Mouse (Mus musculus) intestine, postnatal 0 days (tissue): ENCODE measurements around the gene C87436. TPM values are rescaled to one million over a fixed set of nuclear protein-coding genes. Genes with fewer than 3 reads are reported as not detected.

Experiments used
- ATAC-seq: fragments of 200-750 bp; cut with Nextera tagmentation; 2 replicates; pipeline ENCODE4 v1.8.0; 2017; ENCODE audit warnings: mild to moderate bottlenecking, moderate TSS enrichment, moderate library complexity
- H3K27ac ChIP-seq: fragments of 300-500 bp; sonication (generic); 2 replicates; pipeline ENCODE4 v1.5.1; 2014; ENCODE audit warnings: mild to moderate bottlenecking, low read depth, low read length, moderate library complexity
- H3K27me3 ChIP-seq: fragments of 300-500 bp; sonication (generic); replicated peaks from 2 replicates; pipeline ENCODE4 v1.6.1; 2014; ENCODE audit warnings: low read length, mixed read lengths; ENCODE audit not compliant: control insufficient read depth, insufficient read depth
- H3K36me3 ChIP-seq: fragments of 300-500 bp; sonication (generic); 2 replicates; pipeline ENCODE4 v1.6.1; 2014; ENCODE audit warnings: mild to moderate bottlenecking, moderate library complexity; ENCODE audit not compliant: control insufficient read depth, insufficient read depth
- H3K4me1 ChIP-seq: fragments of 300-500 bp; sonication (generic); replicated peaks from 2 replicates; pipeline ENCODE4 v1.6.1; 2014; ENCODE audit warnings: antibody characterized with exemption, low read length, mixed read lengths; ENCODE audit not compliant: control insufficient read depth, insufficient read depth
- H3K4me2 ChIP-seq: fragments of 300-500 bp; sonication (generic); replicated peaks from 2 replicates; pipeline ENCODE4 v1.6.1; 2014; ENCODE audit warnings: low read depth, mild to moderate bottlenecking, moderate library complexity
- H3K4me3 ChIP-seq: fragments of 300-500 bp; sonication (generic); 2 replicates; pipeline ENCODE4 v1.5.1; 2014; ENCODE audit warnings: low read depth, low read length
- H3K9ac ChIP-seq: fragments of 300-500 bp; sonication (generic); 2 replicates; pipeline ENCODE4 v1.6.1; 2014; ENCODE audit warnings: mild to moderate bottlenecking, low read depth, low read length
- H3K9me3 ChIP-seq: fragments of 300-500 bp; sonication (generic); 2 replicates; pipeline ENCODE4 v1.6.1; 2016; ENCODE audit warnings: mixed run types; ENCODE audit not compliant: control insufficient read depth
- CTCF ChIP-seq: sonication (generic); IDR thresholded peaks from 2 replicates; pipeline ENCODE4 v1.5.1; 2016; ENCODE audit warnings: low read depth, mild to moderate bottlenecking, control low read depth, antibody characterized with exemption, moderate library complexity
- WGBS: fragments of 180-500 bp; shearing (Covaris S2); extraction: QIAGEN DNeasy Blood & Tissue Kit; methylation state at CpG from one replicate; pipeline ENCODE4 v1.1.7; 2014; 5-methylcytosine and 5-hydroxymethylcytosine counted together
- polyA plus RNA-seq: library from polyadenylated mRNA; unstranded; fragments of >200 nt; fragmentation: Nextera tagmentation; extraction: Ambion mirVana; gene quantifications from 2 replicates; pipeline ENCODE4 v1.2.1, GENCODE M21; 2015

Gene C87436
- polyA plus RNA-seq, 1 experiment from 2014 or later = 12.8 TPM

GRCm38 (mm10) chr6:86402681-86403607, 35.2 kb upstream of the C87436 start:
- peak overlapping the region; percentile 69 for H3K4me2 ChIP-seq
- H3K4me3 ChIP-seq = peak overlapping the region; percentile 93
- no peak for ATAC-seq
- no peaks in the 10 kb centered on the region for H3K27me3 ChIP-seq
- no peak for TF ChIP-seq CTCF
- 0 out of 2 replicates have a peak, but pooled peaks cover 3% of the 10 kb centered on the region for H3K4me1 ChIP-seq
- H3K9ac ChIP-seq = no peak overlapping the region
- WGBS = 39% methylated on average over 12 of the region's 12 CpGs
- no peak overlapping the region for H3K27ac ChIP-seq
- H3K36me3 ChIP-seq = no peaks in the 10 kb centered on the region
- no peaks in the 10 kb centered on the region for H3K9me3 ChIP-seq

- H3K4me2 ChIP-seq = peak overlapping the region; percentile 69
- no peaks in the 10 kb centered on the region for H3K36me3 ChIP-seq
- peak; percentile 1; the same call in 1 of the 2 replicates for TF ChIP-seq CTCF
- WGBS = 1% methylated on average over 15 of the region's 15 CpGs
- peak overlapping the region; percentile 99 for H3K27ac ChIP-seq
- 0 out of 2 replicates have a peak, but pooled peaks cover 3% of the 10 kb centered on the region for H3K4me1 ChIP-seq
- H3K4me3 ChIP-seq = peak overlapping the region; percentile 93
- H3K9me3 ChIP-seq = no peaks in the 10 kb centered on the region
- H3K27me3 ChIP-seq = no peaks in the 10 kb centered on the region
- peak overlapping the region; percentile 95; the same call in 1 of the 2 replicates for H3K9ac ChIP-seq
- peak; percentile 64 for ATAC-seq
Measured at GRCm38 (mm10) chr6:86403728-86404099, 34.5 kb upstream of the C87436 start.

DNA sequence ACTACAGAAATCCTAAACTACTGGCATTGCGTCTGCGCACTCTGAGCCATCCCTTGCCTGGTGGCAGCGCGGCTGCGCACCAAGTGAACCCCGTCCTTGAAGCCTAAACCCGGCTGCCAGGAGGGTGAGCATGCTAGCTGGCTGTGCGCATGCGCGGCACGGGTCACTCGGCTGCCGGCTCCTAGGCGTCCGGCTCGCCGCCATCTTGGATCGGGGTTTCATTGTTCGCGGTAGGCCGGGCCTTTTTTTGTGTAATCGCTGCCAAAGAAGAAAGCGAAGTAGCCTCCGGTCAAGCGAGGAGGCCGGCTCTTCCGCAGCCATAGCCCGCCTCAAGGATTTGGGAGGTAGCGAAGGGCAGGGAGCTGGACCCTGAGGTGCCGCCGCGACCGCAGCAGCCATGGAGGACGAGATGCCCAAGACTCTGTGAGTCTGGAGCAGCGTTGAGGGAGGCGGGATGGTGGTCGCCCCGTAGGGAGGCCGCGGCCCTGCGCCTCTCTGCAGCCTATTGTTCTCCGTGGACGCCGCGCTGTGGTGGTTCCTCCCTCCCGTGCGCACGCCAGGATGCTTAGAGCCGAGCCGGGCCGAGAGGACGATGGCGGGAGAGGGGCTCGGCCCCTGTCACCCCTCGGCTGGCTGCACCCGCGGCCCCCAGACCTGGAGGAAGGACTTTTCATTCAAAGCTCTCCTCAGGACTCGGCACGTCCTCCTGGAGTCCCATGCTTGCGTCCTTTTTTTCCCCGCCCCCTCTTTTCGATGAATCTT, 33.9 kb upstream of the C87436 start, which contains the start of gene Tia1:
Gene Tia1, plus strand, starts transcription at position 120 of the 762 bp plus-strand sequence.
- 0 out of 2 replicates have a peak, but pooled peaks cover 3% of the 10 kb centered on the region for H3K4me1 ChIP-seq
- H3K27ac ChIP-seq = peak within 1 kb of the TSS; percentile 99
- no peak for TF ChIP-seq CTCF
- peak within 1 kb of the TSS; percentile 69 for H3K4me2 ChIP-seq
- WGBS = under 1% methylated on average over 62 of the region's 62 CpGs
- no peaks in the 10 kb centered on the region for H3K9me3 ChIP-seq
- H3K27me3 ChIP-seq = no peaks in the 10 kb centered on the region
- no peaks in the 10 kb centered on the region for H3K36me3 ChIP-seq
- peak; percentile 94 for ATAC-seq
- H3K9ac ChIP-seq = peak within 1 kb of the TSS; percentile 95
- H3K4me3 ChIP-seq = peak within 1 kb of the TSS; percentile 93

DNA sequence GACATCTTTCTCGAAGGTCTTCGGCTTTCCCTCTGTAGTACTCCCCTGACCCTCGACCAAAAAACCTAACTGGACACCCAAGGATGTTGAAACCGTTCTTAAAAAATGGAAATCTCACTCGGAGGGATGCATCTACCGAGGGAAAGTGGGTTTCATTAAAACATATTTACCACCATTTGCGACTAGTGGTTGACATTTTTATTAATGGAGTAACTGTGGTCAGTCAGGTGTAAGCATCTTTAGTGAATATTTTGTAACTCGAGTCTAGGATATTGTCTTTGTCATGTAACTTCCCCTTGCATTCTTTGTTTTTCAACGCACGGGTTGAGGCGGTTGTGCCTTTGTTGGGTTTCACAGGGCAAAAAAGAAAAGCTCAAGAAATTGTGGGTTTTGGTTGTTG, 33.2 kb upstream of the C87436 start:
- H3K9me3 ChIP-seq = no peaks in the 10 kb centered on the region
- 0 out of 2 replicates have a peak, but pooled peaks cover 3% of the 10 kb centered on the region for H3K4me1 ChIP-seq
- ATAC-seq = no peak
- H3K27me3 ChIP-seq = no peaks in the 10 kb centered on the region
- peak overlapping the region; percentile 93 for H3K4me3 ChIP-seq
- H3K9ac ChIP-seq = peak overlapping the region; percentile 95
- peak overlapping the region; percentile 99 for H3K27ac ChIP-seq
- TF ChIP-seq CTCF = no peak
- under 1% methylated on average over 11 of the region's 11 CpGs for WGBS
- H3K4me2 ChIP-seq = peak overlapping the region; percentile 69
- H3K36me3 ChIP-seq = no peaks in the 10 kb centered on the region; the same call in 1 of the 2 replicates

DNA sequence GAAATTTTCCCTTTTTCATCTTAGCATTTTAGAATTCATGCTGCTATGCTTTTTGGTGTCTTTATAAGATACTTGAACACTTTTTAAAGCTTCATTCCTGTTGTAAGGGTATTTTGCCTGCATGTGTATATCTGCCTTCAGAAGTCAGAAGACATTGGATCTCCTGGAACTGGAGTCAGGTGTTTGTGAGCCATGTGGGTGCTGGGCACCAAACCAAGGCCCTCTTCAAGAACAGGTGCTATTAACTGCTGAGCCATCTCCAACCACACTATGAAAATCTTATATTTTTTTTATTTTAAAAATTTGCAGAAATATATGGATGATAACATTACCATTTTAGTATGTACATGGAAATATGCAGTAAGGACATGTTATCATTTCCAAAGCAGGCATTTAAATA, 31.9 kb upstream of the C87436 start:
- Histone ChIP-seq H3K27me3 (no peaks in the 10 kb centered on the region), H3K4me3 (no peak overlapping the region), H3K9ac (no peak overlapping the region), H3K27ac (no peak overlapping the region), H3K4me1 (0 out of 2 replicates have a peak, but pooled peaks cover 3% of the 10 kb centered on the region), H3K4me2 (no peak overlapping the region), H3K9me3 (no peaks in the 10 kb centered on the region), H3K36me3 (no peaks in the 10 kb centered on the region; the same call in 1 of the 2 replicates)
- no peak for TF ChIP-seq CTCF
- ATAC-seq = no peak

DNA sequence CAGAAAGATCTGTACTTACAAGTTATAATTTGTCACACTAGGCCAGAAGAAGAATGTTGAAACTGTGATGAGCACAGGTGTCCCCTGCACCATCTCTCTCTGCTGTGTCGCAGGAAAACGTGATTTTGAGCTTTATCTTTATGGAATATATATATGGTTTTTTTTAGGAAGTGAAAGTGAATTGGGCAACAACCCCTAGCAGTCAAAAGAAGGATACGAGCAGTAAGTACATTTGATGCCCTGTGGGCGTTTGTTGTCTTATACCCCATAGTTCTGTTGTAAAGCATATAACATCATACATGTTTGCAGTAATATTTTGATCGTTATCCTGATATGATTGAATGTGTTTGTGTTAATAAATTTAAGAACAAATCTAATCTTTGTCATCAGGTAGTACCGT, 19.5 kb upstream of the C87436 start:
- Histone ChIP-seq H3K9me3 (no peaks in the 10 kb centered on the region), H3K36me3 (peaks cover 62% of the 10 kb centered on the region), H3K4me1 (no peaks in the 10 kb centered on the region), H3K9ac (no peak overlapping the region), H3K27me3 (no peaks in the 10 kb centered on the region), H3K4me3 (no peak overlapping the region), H3K27ac (no peak overlapping the region), H3K4me2 (no peak overlapping the region)
- no peak for TF ChIP-seq CTCF
- ATAC-seq = no peak
- 86% methylated on average over 6 of the region's 6 CpGs for WGBS
